Mouse (Mus musculus): ENCODE results near the gene Eif3m. TPM values are rescaled to one million over a fixed set of nuclear protein-coding genes. Genes with fewer than 3 reads are reported as not detected.
"Not testable (repeated sequence)": the region's sequence is repeated elsewhere in the genome, so short reads cannot be mapped to it uniquely, and the experiment has no call there.

Gene Eif3m
- polyA plus RNA-seq, 1 experiment from 2014 or later: 301 TPM

DNA sequence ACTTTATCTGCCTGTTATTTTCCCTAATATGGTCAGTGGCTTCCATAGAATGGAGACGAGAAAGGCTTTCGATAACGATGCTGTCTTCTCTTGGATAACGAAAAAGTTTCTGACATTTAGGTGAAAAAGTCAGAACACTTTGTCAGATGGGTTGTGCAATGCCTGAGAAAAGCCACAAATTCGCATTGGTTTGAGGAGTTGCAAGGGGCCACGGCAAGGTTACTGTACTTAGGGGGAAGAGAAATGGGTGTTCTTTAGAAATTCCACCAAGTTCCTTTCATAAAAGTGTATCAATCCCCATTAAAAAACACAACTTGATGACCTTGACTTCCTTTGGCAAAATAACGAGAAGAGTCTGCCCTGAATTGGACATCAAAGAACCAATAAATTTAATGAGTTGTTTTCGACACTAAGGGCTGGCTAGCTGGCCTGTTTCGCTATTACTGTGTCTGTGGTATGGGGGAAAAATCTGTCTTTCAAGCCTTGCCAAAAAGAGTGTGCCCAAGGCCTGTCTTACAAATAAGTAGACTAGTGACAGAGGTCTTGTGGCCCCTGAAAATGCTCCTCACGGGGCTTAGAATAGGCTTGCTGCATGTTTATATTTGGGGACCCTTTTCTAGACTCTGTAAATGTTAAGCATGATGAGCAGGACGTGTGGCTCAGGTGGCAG, 19.7 kb upstream of the Eif3m start:
- Histone ChIP-seq H3K4me3 (ENCODE audit: low read depth, low read length) (no peak overlapping the region), H3K4me1 (ENCODE audit: control insufficient read depth, insufficient read depth, low read length) (no peaks in the 10 kb centered on the region), H3K4me2 (no peak overlapping the region), H3K27ac (ENCODE audit: low read depth, low read length) (no peak overlapping the region), H3K27me3 (ENCODE audit: control insufficient read depth, insufficient read depth, low read length) (no peaks in the 10 kb centered on the region), H3K36me3 (ENCODE audit: control insufficient read depth, insufficient read depth, low read length) (no peaks in the 10 kb centered on the region), H3K9ac (ENCODE audit: low read length) (no peak overlapping the region), H3K9me3 (ENCODE audit: control insufficient read depth, low read length) (no peaks in the 10 kb centered on the region)
- no peak for DNase-seq (ENCODE audit: low spot score, missing footprints)
- no peak for ATAC-seq (ENCODE audit: low FRiP score)
- 88% methylated on average over 11 of the region's 11 CpGs for WGBS

DNA sequence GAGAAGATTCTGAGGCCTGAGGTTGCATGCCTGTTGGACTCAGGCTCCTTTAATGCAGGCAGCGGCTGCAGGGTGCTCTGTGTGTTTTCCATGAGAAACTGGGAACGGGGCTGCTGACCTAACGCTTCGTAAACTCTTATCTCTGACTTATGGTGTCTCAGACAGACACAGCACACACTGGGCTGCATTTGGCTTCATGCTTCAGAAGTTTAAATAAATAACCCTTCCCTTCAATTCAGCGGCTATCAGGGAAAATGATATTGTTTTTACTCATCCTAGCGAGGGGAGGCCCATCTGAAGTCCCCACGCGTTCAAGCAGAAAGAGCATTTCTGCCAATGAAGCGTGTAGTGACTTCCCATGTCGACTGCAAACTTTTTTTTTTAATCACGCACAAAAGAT, 19.1 kb upstream of the Eif3m start:
- H3K9me3 ChIP-seq (ENCODE audit: control insufficient read depth, low read length): no peaks in the 10 kb centered on the region
- 66% methylated on average over 11 of the region's 11 CpGs for WGBS

GRCm38 (mm10) chr2:105034084-105034483, 17.2 kb upstream of the Eif3m start:
- Histone ChIP-seq H3K27me3 (ENCODE audit: control insufficient read depth, insufficient read depth, low read length) (no peaks in the 10 kb centered on the region), H3K9ac (ENCODE audit: low read length) (no peak overlapping the region), H3K4me1 (ENCODE audit: control insufficient read depth, insufficient read depth, low read length) (no peaks in the 10 kb centered on the region), H3K4me3 (ENCODE audit: low read depth, low read length) (no peak overlapping the region), H3K36me3 (ENCODE audit: control insufficient read depth, insufficient read depth, low read length) (no peaks in the 10 kb centered on the region), H3K27ac (ENCODE audit: low read depth, low read length) (no peak overlapping the region), H3K4me2 (no peak overlapping the region), H3K9me3 (ENCODE audit: control insufficient read depth, low read length) (no peaks in the 10 kb centered on the region)
- ATAC-seq (ENCODE audit: low FRiP score) (no peak), DNase-seq (ENCODE audit: low spot score, missing footprints) (no peak)
- 72% methylated on average over 3 of the region's 3 CpGs for WGBS

More for the DNA sequence above, 19.1 kb upstream of the Eif3m start:
- no peak overlapping the region for H3K9ac ChIP-seq (ENCODE audit: low read length)
- H3K4me2 ChIP-seq: no peak overlapping the region
- no peaks in the 10 kb centered on the region for H3K27me3 ChIP-seq (ENCODE audit: control insufficient read depth, insufficient read depth, low read length)
- DNase-seq (ENCODE audit: low spot score, missing footprints) (no peak), ATAC-seq (ENCODE audit: low FRiP score) (no peak)
- no peak overlapping the region for H3K4me3 ChIP-seq (ENCODE audit: low read depth, low read length)
- no peaks in the 10 kb centered on the region for H3K4me1 ChIP-seq (ENCODE audit: control insufficient read depth, insufficient read depth, low read length)
- no peaks in the 10 kb centered on the region for H3K36me3 ChIP-seq (ENCODE audit: control insufficient read depth, insufficient read depth, low read length)
- no peak overlapping the region for H3K27ac ChIP-seq (ENCODE audit: low read depth, low read length)

DNA sequence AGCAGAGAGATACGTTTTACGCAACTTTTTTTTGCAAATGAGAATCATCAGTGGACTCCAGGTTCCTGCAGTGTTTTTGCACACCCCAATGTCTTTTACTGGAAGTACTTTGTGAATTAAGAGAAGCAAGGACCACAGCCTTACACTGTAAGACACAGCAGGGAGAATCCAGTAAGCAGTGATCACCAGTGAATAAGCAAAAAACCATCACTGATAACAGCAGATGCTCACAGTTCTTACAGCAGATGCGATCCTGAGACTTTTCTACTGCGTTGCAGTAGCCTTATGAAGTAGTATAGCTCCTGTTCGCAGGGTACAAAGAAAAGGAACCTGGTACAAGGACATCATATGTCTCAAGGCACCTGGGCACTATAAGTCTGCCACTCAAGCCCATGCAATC, 13.6 kb upstream of the Eif3m start:
- H3K4me3 ChIP-seq (ENCODE audit: low read depth, low read length): no peak overlapping the region
- DNase-seq (ENCODE audit: low spot score, missing footprints) (no peak), ATAC-seq (ENCODE audit: low FRiP score) (no peak)

GRCm38 (mm10) chr2:105028806-105029205, 11.9 kb upstream of the Eif3m start:
- Histone ChIP-seq H3K4me2 (no peak overlapping the region), H3K9me3 (ENCODE audit: control insufficient read depth, low read length) (no peaks in the 10 kb centered on the region), H3K4me1 (ENCODE audit: control insufficient read depth, insufficient read depth, low read length) (no peaks in the 10 kb centered on the region), H3K27me3 (ENCODE audit: control insufficient read depth, insufficient read depth, low read length) (no peaks in the 10 kb centered on the region), H3K36me3 (ENCODE audit: control insufficient read depth, insufficient read depth, low read length) (no peaks in the 10 kb centered on the region), H3K27ac (ENCODE audit: low read depth, low read length) (no peak overlapping the region), H3K9ac (ENCODE audit: low read length) (no peak overlapping the region), H3K4me3 (ENCODE audit: low read depth, low read length) (no peak overlapping the region)
- 83% methylated on average over 5 of the region's 5 CpGs for WGBS
- DNase-seq (ENCODE audit: low spot score, missing footprints) (no peak), ATAC-seq (ENCODE audit: low FRiP score) (no peak)

More for the DNA sequence above, 13.6 kb upstream of the Eif3m start:
- H3K4me2 ChIP-seq: no peak overlapping the region
- WGBS: 93% methylated on average over 5 of the region's 5 CpGs
- H3K36me3 ChIP-seq (ENCODE audit: control insufficient read depth, insufficient read depth, low read length): no peaks in the 10 kb centered on the region
- H3K9ac ChIP-seq (ENCODE audit: low read length): no peak overlapping the region
- H3K4me1 ChIP-seq (ENCODE audit: control insufficient read depth, insufficient read depth, low read length): no peaks in the 10 kb centered on the region
- no peaks in the 10 kb centered on the region for H3K27me3 ChIP-seq (ENCODE audit: control insufficient read depth, insufficient read depth, low read length)
- no peaks in the 10 kb centered on the region for H3K9me3 ChIP-seq (ENCODE audit: control insufficient read depth, low read length)
- no peak overlapping the region for H3K27ac ChIP-seq (ENCODE audit: low read depth, low read length)

DNA sequence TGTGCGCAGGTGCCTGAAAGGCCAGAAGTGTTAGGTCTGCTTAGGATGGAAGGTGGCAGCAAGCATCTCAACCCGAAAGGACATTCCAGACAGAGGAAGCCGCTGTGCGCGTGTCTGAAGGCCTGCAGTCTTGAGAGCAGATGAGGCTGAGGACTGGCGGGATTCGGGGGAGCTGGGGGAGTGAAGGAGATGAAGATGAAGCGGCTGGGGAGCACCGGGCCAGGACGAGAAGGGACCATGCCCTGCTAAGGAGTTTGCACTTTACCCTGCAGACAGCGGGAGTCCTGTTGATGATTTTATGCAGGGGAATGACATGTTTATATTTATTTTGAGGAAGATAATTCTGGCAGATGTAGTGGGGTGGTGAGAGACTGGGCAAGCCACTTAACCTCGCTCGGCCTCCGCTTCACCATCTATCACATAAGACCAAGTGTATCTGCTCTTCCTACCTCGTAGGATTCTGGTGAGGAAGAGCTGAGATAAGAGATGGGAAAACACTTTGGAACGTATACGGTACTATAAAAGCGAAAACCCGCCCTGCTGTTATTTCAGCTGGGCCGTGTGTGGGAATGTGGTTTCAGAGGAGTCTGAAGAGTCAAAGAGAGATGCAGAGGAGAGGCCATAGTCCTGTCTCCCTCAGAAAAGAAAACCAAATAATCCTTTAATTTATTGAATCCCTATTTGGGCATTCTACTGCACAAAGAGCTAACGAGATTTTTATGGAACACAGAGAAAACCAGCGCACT, 10.2 kb upstream of the Eif3m start:
- DNase-seq (ENCODE audit: low spot score, missing footprints) (no peak), ATAC-seq (ENCODE audit: low FRiP score) (no peak)
- H3K9me3 ChIP-seq (ENCODE audit: control insufficient read depth, low read length): no peaks in the 10 kb centered on the region
- no peak overlapping the region for H3K9ac ChIP-seq (ENCODE audit: low read length)
- WGBS: 86% methylated on average over 22 of the region's 22 CpGs
- no peak overlapping the region for H3K4me3 ChIP-seq (ENCODE audit: low read depth, low read length)
- H3K27me3 ChIP-seq (ENCODE audit: control insufficient read depth, insufficient read depth, low read length): no peaks in the 10 kb centered on the region
- no peak overlapping the region for H3K4me2 ChIP-seq
- H3K4me1 ChIP-seq (ENCODE audit: control insufficient read depth, insufficient read depth, low read length): no peaks in the 10 kb centered on the region
- no peak overlapping the region for H3K27ac ChIP-seq (ENCODE audit: low read depth, low read length)
- no peaks in the 10 kb centered on the region for H3K36me3 ChIP-seq (ENCODE audit: control insufficient read depth, insufficient read depth, low read length)

DNA sequence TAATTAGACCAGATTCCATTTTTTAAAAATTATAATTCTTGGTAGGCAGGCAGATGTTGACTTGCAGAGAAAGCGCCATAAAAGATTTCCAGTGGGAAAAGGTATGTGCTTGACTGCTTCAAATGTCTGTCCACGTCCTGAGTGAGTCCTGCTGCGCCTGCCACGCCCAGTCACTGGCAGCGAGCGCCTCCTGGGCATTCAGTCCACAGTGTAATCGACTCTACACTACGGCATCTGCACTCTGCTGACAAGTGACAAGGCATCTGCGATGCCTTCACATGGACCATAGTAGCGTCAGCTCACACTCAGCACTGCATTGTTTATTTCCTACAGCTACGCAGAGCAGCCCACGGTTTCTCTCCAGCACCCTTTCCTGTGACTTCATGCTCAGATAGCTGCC, 8.7 kb upstream of the Eif3m start:
- H3K4me2 ChIP-seq; H3K27me3 ChIP-seq (ENCODE audit: control insufficient read depth, insufficient read depth, low read length); H3K9me3 ChIP-seq (ENCODE audit: control insufficient read depth, low read length); ATAC-seq (ENCODE audit: low FRiP score); H3K4me1 ChIP-seq (ENCODE audit: control insufficient read depth, insufficient read depth, low read length); DNase-seq (ENCODE audit: low spot score, missing footprints); H3K9ac ChIP-seq (ENCODE audit: low read length); H3K4me3 ChIP-seq (ENCODE audit: low read depth, low read length); H3K27ac ChIP-seq (ENCODE audit: low read depth, low read length); H3K36me3 ChIP-seq (ENCODE audit: control insufficient read depth, insufficient read depth, low read length): not testable (repeated sequence)
- 82% methylated on average over 10 of the region's 12 CpGs for WGBS

DNA sequence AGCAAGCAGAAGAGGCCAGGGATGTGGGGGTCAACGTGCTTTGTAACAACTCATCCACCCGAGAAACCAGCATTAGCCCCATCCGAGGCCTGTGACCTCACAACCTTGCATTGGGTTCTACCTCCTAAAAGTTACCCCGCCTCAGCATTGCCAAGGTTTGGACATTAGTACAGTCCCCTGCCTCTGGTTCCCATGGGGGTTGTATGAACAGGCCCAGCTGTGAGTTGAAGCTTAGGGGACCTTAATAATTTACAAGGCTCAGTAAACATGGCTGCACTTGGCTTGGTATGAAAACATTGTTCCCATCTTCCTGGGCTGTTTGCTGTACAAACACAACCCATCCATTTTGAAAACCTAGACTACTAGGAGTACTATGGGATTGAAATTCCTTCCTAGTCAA, 6.9 kb upstream of the Eif3m start:
- no peak overlapping the region for H3K4me2 ChIP-seq
- 79% methylated on average over 4 of the region's 4 CpGs for WGBS
- no peaks in the 10 kb centered on the region for H3K9me3 ChIP-seq (ENCODE audit: control insufficient read depth, low read length)
- no peak overlapping the region for H3K27ac ChIP-seq (ENCODE audit: low read depth, low read length)
- H3K36me3 ChIP-seq (ENCODE audit: control insufficient read depth, insufficient read depth, low read length): no peaks in the 10 kb centered on the region
- H3K4me3 ChIP-seq (ENCODE audit: low read depth, low read length): no peak overlapping the region
- no peak overlapping the region for H3K9ac ChIP-seq (ENCODE audit: low read length)
- no peak for DNase-seq (ENCODE audit: low spot score, missing footprints)
- no peak for ATAC-seq (ENCODE audit: low FRiP score)
- H3K4me1 ChIP-seq (ENCODE audit: control insufficient read depth, insufficient read depth, low read length): no peaks in the 10 kb centered on the region
- no peaks in the 10 kb centered on the region for H3K27me3 ChIP-seq (ENCODE audit: control insufficient read depth, insufficient read depth, low read length)

GRCm38 (mm10) chr2:105023031-105023615, 6.2 kb upstream of the Eif3m start:
- 87% methylated on average over 6 of the region's 6 CpGs for WGBS
- Histone ChIP-seq H3K9ac (ENCODE audit: low read length) (no peak overlapping the region), H3K4me2 (no peak overlapping the region), H3K27ac (ENCODE audit: low read depth, low read length) (no peak overlapping the region), H3K4me1 (ENCODE audit: control insufficient read depth, insufficient read depth, low read length) (no peaks in the 10 kb centered on the region), H3K9me3 (ENCODE audit: control insufficient read depth, low read length) (no peaks in the 10 kb centered on the region), H3K36me3 (ENCODE audit: control insufficient read depth, insufficient read depth, low read length) (no peaks in the 10 kb centered on the region), H3K27me3 (ENCODE audit: control insufficient read depth, insufficient read depth, low read length) (no peaks in the 10 kb centered on the region), H3K4me3 (ENCODE audit: low read depth, low read length) (no peak overlapping the region)
- DNase-seq (ENCODE audit: low spot score, missing footprints): no peak
- ATAC-seq (ENCODE audit: low FRiP score): no peak

Data from midbrain, embryonic 11.5 days (tissue).